Mouse (Mus musculus) intestine, embryonic 16.5 days (tissue): Measurements from ENCODE around the gene Mrgprx1. TPM values are rescaled to one million over a fixed set of nuclear protein-coding genes. Genes with fewer than 3 reads are reported as not detected.

Experiments
- ATAC-seq: fragments of 200-750 bp; cut with Nextera tagmentation; 2 replicates; pipeline ENCODE4 v1.8.0; 2017; ENCODE audit warnings: moderate TSS enrichment, moderate library complexity
- H3K27ac ChIP-seq: fragments of 300-500 bp; sonication (generic); 2 replicates; pipeline ENCODE4 v1.5.1; 2014; ENCODE audit warnings: mild to moderate bottlenecking, low read length
- H3K27me3 ChIP-seq: fragments of 300-500 bp; sonication (generic); replicated peaks from 2 replicates; pipeline ENCODE4 v1.6.1; 2014; ENCODE audit warnings: low read length, control low read depth, mixed read lengths; ENCODE audit not compliant: control insufficient read depth, insufficient read depth
- H3K36me3 ChIP-seq: fragments of 300-500 bp; sonication (generic); 2 replicates; pipeline ENCODE4 v1.6.1; 2014; ENCODE audit warnings: low read length, control low read depth; ENCODE audit not compliant: control insufficient read depth, insufficient read depth
- H3K4me1 ChIP-seq: fragments of 300-500 bp; sonication (generic); 2 replicates; pipeline ENCODE4 v1.6.1; 2014; ENCODE audit warnings: low read length, control low read depth, mixed read lengths; ENCODE audit not compliant: control insufficient read depth, insufficient read depth
- H3K4me2 ChIP-seq: fragments of 300-500 bp; sonication (generic); 2 replicates; pipeline ENCODE4 v1.6.1; 2014; ENCODE audit warnings: low read depth, low read length, control low read depth
- H3K4me3 ChIP-seq: fragments of 300-500 bp; sonication (generic); 2 replicates; pipeline ENCODE4 v1.5.1; 2014; ENCODE audit warnings: mild to moderate bottlenecking, low read length
- H3K9ac ChIP-seq: fragments of 300-500 bp; sonication (generic); 2 replicates; pipeline ENCODE4 v1.6.1; 2014; ENCODE audit warnings: low read depth, low read length
- H3K9me3 ChIP-seq: fragments of 300-500 bp; sonication (generic); 2 replicates; pipeline ENCODE4 v1.6.1; 2016; ENCODE audit warnings: low read length, control low read depth; ENCODE audit not compliant: control insufficient read depth
- WGBS: fragments of 180-500 bp; shearing (Covaris S2); extraction: QIAGEN DNeasy Blood & Tissue Kit; methylation state at CpG from one replicate; pipeline ENCODE4 v1.1.7; 2014; 5-methylcytosine and 5-hydroxymethylcytosine counted together
- polyA plus RNA-seq: library from polyadenylated mRNA; unstranded; fragments of >200 nt; fragmentation: Nextera tagmentation; extraction: Ambion mirVana; gene quantifications from 2 replicates; pipeline ENCODE4 v1.2.1, GENCODE M21; 2015

The Mrgprx1 gene
- not detected in 2 replicates for polyA plus RNA-seq

- Histone ChIP-seq H3K4me1 (no peaks in the 10 kb centered on the region), H3K4me2 (no peak within 1 kb of the TSS), H3K36me3 (no peaks in the 10 kb centered on the region), H3K4me3 (no peak within 1 kb of the TSS), H3K9me3 (no peaks in the 10 kb centered on the region), H3K9ac (no peak within 1 kb of the TSS), H3K27me3 (no peaks in the 10 kb centered on the region), H3K27ac (no peak within 1 kb of the TSS)
- WGBS = 80% methylated on average over 3 of the region's 3 CpGs
- ATAC-seq = no peak
Observed at GRCm38 (mm10) chr7:48027497-48027896, at the start of gene Mrgprx1. Mrgprx1 (minus strand) TSS chr7:48027597.

GRCm38 (mm10) chr7:48075521-48075920 lies 48.1 kb upstream of the Mrgprx1 start:
- H3K36me3 ChIP-seq = no peaks in the 10 kb centered on the region
- H3K9ac ChIP-seq = no peak overlapping the region
- no peaks in the 10 kb centered on the region for H3K9me3 ChIP-seq
- H3K27ac ChIP-seq = no peak overlapping the region
- no peaks in the 10 kb centered on the region for H3K4me1 ChIP-seq
- H3K4me3 ChIP-seq = no peak overlapping the region
- no peaks in the 10 kb centered on the region for H3K27me3 ChIP-seq
- ATAC-seq = peak; percentile 60; the same call in 1 of the 2 replicates
- no peak overlapping the region for H3K4me2 ChIP-seq

- no peak overlapping the region for H3K9ac ChIP-seq
- H3K27ac ChIP-seq = no peak overlapping the region
- no peaks in the 10 kb centered on the region for H3K36me3 ChIP-seq
- H3K4me2 ChIP-seq = no peak overlapping the region
- no peaks in the 10 kb centered on the region for H3K4me1 ChIP-seq
- 70% methylated on average over 4 of the region's 4 CpGs for WGBS
- H3K27me3 ChIP-seq = no peaks in the 10 kb centered on the region
- H3K9me3 ChIP-seq = no peaks in the 10 kb centered on the region
- no peak for ATAC-seq
- H3K4me3 ChIP-seq = no peak overlapping the region
Observed at GRCm38 (mm10) chr7:48046475-48047185, 19.2 kb upstream of the Mrgprx1 start.

GRCm38 (mm10) chr7:48044046-48044445 lies 16.6 kb upstream of the Mrgprx1 start:
- H3K27me3 ChIP-seq = no peaks in the 10 kb centered on the region
- H3K9ac ChIP-seq = no peak overlapping the region
- no peak overlapping the region for H3K4me2 ChIP-seq
- H3K27ac ChIP-seq = no peak overlapping the region
- H3K36me3 ChIP-seq = no peaks in the 10 kb centered on the region
- 56% methylated on average over 1 of the region's 1 CpGs for WGBS
- no peaks in the 10 kb centered on the region for H3K4me1 ChIP-seq
- H3K9me3 ChIP-seq = no peaks in the 10 kb centered on the region
- ATAC-seq = no peak
- no peak overlapping the region for H3K4me3 ChIP-seq

GRCm38 (mm10) chr7:48017874-48018273 lies 9.5 kb downstream of the Mrgprx1 start:
- Histone ChIP-seq H3K36me3 (no peaks in the 10 kb centered on the region), H3K9ac (no peak overlapping the region), H3K4me1 (no peaks in the 10 kb centered on the region), H3K27ac (no peak overlapping the region), H3K9me3 (no peaks in the 10 kb centered on the region), H3K4me2 (no peak overlapping the region), H3K4me3 (no peak overlapping the region), H3K27me3 (no peaks in the 10 kb centered on the region)
- 51% methylated on average over 2 of the region's 2 CpGs for WGBS
- ATAC-seq = no peak

GRCm38 (mm10) chr7:47995689-47996088 lies 31.7 kb downstream of the Mrgprx1 start:
- ATAC-seq = no peak
- WGBS = 77% methylated on average over 3 of the region's 3 CpGs
- H3K4me1 ChIP-seq = no peaks in the 10 kb centered on the region
- no peaks in the 10 kb centered on the region for H3K36me3 ChIP-seq
- no peak overlapping the region for H3K27ac ChIP-seq
- H3K9ac ChIP-seq = no peak overlapping the region
- no peaks in the 10 kb centered on the region for H3K27me3 ChIP-seq
- no peaks in the 10 kb centered on the region for H3K9me3 ChIP-seq
- no peak overlapping the region for H3K4me2 ChIP-seq
- no peak overlapping the region for H3K4me3 ChIP-seq

GRCm38 (mm10) chr7:47986752-47987151 lies 40.6 kb downstream of the Mrgprx1 start:
- Histone ChIP-seq H3K9me3 (no peaks in the 10 kb centered on the region), H3K36me3 (no peaks in the 10 kb centered on the region), H3K27me3 (no peaks in the 10 kb centered on the region), H3K4me1 (no peaks in the 10 kb centered on the region), H3K9ac (no peak overlapping the region), H3K27ac (no peak overlapping the region), H3K4me2 (no peak overlapping the region), H3K4me3 (no peak overlapping the region)
- 29% methylated on average over 1 of the region's 1 CpGs for WGBS
- ATAC-seq = no peak

GRCm38 (mm10) chr7:47981995-47982394 lies 45.4 kb downstream of the Mrgprx1 start, which contains the start of gene Mrgpra4:
Mrgpra4 (minus strand) TSS chr7:47982095.
- H3K9ac ChIP-seq = no peak within 1 kb of the TSS
- H3K9me3 ChIP-seq = no peaks in the 10 kb centered on the region
- no peak for ATAC-seq
- H3K4me3 ChIP-seq = no peak within 1 kb of the TSS
- no peaks in the 10 kb centered on the region for H3K27me3 ChIP-seq
- H3K27ac ChIP-seq = no peak within 1 kb of the TSS
- WGBS = 70% methylated on average over 1 of the region's 1 CpGs
- no peaks in the 10 kb centered on the region for H3K4me1 ChIP-seq
- H3K36me3 ChIP-seq = no peaks in the 10 kb centered on the region
- H3K4me2 ChIP-seq = no peak within 1 kb of the TSS
